Mouse (Mus musculus) C2C12 (cell line): ENCODE data around the gene Ercc2.

Source experiments
- CTCF ChIP-seq: IDR thresholded peaks from one replicate; pipeline ENCODE4 v1.5.1; 2011; ENCODE audit not compliant: control insufficient read depth, insufficient read depth, insufficient read length
- MYOG ChIP-seq: IDR thresholded peaks from one replicate; pipeline ENCODE4 v1.6.1; 2011; ENCODE audit not compliant: control insufficient read depth, insufficient read length; ENCODE audit errors: extremely low read depth
- USF1 ChIP-seq: IDR thresholded peaks from one replicate; pipeline ENCODE4 v1.6.1; 2011; ENCODE audit warnings: low read depth, mild to moderate bottlenecking, control low read depth, moderate library complexity

DNA sequence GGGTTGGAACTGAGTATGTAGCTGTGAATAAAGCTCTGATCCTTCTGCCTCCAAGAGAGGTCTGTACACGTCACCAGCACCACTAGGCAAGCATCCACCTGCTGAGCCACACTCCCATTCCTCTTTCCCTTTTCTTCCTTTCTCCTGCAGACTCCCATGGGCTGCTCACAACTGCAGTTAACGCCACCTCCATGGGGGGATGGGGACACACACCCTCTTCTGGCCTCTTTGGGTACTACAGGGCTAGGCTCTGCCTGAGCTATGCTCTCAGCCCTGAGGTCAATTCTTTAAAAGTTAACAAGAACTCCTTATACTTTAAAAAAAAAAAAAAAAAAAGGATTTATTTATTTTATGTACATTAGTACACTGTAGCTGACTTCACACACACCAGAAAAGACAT lies 50.7 kb downstream of the Ercc2 start:
- TF ChIP-seq USF1 (no peak), CTCF (no peak), MYOG (no peak)
